Mouse (Mus musculus) adrenal gland, adult (tissue): ENCODE measurements around the gene Rest.
A peak's percentile ranks its signal among the peaks of the same experiment; 100 is the strongest.

ENCODE experiments used
- DNase-seq, 2 experiments: peaks; one replicate each; pipeline ENCODE4 v3.0.0; 2022 to 2023; ENCODE audit warnings: low spot score in 1 of 2; ENCODE audit not compliant: inconsistent age in 2 of 2

Gene Rest

DNA sequence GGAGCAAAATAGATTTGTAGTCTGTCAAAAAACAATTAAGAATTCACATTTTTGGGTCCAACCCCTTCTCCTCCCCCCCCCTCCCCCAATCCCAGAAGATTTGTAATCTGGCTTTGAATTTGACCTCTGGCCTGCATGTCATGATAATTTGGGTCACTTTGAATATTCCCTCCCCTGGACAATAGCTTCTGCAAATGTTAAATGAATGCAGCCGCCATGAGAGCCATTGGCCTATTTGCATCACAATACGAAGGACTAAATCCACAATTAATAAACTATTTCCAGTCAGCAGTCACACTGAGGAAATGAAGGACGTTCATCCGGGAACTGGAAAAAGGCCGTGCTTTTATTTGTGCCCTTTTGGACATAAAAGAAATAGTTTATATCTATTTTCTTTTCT lies 3.2 kb upstream of the Rest start:
- no peak for DNase-seq

- peak; percentile 83 to 92 for DNase-seq
These were observed 377 bp downstream of the Rest start for GRCm38 (mm10) chr5:77265671-77266065.

DNA sequence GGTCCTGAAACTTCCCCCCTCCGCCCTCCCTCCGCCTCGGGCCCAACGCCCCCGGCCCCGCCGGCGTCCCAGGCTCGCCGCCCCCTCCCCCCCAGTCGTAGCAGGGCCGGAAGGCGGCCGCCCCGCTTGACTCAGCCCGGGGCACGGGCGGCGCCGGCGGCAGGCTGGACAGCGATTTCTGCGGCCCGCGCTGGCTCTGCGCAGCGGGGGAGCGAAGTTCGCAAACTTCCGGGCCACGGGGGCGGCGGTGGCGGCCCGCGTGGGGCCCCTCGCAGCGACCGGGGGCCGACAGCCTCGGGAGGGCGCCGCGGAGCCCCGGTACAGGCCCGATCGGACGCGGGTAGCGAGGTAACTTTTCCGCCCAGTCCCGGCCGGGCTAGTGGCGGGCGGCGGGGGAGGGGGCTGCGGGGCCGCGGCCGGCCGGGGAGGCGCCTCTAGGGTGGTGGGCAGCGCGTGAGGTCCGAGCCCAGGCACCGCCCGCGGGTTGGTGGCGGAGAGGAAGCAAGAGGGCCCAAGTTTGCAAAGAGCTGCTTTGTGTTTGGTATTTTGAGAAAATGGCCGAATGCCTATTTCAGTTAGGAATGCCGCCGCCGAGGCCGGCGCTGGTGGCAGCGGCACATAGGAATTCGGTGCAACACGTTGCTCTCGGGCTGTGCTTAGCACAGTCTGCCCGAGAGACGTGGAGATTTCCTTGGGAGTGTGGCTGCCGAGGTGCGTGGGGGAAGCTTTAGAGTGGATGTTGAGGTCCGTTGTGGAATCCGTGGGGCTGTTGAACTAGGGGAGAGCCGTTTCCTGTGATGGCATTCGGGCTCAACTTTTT lies 985 bp downstream of the Rest start:
- DNase-seq: peak; percentile 70 to 89

DNA sequence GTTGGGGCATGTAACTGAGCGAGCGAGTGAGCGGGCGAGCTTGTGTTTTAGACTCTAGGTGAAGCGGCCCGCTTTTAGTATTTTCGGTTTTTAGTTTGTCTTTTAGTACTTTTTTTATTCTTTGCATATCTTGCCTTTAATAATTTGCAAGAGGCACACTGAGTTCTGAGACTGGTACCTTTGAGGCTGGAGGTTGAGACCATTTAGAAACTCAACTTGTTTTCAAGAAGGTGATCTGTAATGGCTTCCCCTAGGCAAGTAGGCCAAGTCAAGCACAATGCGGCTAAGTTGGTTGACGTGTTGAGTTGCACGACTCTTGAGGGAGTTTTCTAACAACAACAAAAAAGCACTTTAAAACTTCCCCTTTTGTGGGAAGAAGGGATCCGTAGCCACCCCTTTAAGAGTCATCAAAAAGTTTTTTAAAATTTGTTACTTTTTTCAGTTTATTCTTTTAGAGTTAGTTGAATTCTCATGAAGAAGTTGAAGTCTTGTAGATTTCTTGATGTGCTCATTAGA lies 1.7 kb downstream of the Rest start:
- DNase-seq: no peak

DNA sequence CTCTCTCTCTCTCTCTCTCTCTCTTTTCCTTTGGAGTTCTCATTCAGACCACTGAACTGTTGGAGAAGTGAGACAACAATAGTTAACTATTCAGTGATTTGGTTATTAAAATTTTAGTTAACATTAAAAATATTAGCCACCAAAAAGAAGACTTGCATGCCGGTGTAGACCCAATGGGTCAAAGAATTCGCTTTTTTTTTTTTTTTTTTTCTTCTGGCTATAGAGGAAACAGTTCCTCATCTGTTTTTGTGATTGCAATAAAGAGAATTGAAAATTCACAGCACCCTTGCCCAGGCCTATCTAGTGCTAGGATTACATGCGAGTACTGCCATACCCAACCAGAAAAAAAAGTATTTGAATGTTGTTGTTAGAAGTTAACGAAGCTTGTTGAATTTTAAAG lies 2.1 kb downstream of the Rest start:
- DNase-seq: no peak

GRCm38 (mm10) chr5:77267957-77268624 lies 2.8 kb downstream of the Rest start:
- DNase-seq: peak; percentile 15 to 38

DNA sequence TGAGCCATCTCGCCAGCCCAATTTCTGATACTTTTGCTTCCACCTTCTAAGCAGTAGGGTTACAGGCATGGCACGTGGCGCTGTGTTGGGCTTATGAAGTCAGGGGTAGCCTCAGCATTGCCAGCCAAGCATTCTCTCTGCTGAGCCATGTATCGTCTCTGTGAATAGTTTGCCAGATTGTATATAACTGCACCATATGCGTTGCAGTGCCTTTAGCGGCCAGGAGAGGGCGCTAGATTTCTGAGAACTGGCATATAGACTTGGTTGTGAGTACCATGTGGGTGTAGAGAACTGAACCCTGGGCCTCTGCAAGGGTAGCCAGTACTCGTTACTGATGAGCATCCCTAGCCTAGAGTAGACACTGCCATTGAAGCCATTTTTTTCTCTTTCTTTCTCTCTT lies 4.1 kb downstream of the Rest start:
- no peak for DNase-seq

DNA sequence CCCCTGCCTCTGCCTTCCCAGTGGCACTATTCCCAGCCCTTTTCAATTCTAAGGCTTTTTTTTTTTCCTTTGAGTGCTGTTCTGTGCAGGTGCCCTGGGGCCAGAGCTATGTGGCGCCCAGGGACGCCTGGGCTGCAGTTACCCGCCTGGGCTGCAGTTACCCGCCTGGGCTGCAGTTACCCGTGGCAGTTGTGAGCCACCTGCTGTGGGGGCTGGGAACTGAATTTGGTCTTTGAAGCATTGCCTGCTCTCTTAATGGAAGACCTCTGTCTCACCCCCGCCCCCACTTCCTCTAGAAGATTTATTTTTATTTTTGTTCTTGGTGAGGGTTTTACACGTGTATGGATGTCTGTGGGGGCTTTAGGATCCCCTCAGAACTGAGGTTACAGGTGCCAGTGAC lies 7.9 kb downstream of the Rest start:
- DNase-seq: no peak

DNA sequence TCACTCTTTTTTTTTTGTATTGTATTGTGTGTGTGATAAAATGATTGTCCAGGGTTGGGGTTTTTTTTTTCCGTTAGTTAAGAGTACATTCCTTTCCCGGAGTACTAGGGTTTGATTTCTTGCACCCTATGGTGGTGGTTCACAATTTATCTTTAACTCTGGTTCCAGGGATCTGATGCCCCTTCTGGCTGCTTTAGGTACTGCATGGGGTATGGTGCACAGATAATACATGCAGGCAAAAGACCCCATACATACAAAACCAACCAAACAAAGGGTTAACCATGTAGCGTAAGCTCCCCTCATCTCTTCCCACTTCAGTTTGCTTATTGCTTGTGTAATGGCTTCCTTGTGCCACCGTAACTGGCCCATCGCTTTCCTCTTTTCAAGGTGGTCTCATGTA lies 10.7 kb downstream of the Rest start:
- peak in 1 of 2 experiments; percentile 67 for DNase-seq

GRCm38 (mm10) chr5:77277204-77277603 lies 11.9 kb downstream of the Rest start:
- no peak for DNase-seq

- DNase-seq: no peak
These were observed 16.4 kb downstream of the Rest start for GRCm38 (mm10) chr5:77281518-77282174.

DNA sequence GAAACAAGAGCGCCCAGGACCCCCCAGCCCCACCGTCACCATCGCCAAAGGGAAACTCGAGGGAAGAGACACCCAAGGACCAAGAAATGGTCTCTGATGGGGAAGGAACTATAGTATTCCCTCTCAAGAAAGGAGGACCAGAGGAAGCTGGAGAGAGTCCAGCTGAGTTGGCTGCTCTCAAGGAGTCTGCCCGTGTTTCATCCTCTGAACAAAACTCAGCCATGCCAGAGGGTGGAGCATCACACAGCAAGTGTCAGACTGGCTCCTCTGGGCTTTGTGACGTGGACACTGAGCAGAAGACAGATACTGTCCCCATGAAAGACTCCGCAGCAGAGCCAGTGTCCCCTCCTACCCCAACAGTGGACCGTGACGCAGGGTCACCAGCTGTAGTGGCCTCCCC lies 17.0 kb downstream of the Rest start:
- DNase-seq: no peak

DNA sequence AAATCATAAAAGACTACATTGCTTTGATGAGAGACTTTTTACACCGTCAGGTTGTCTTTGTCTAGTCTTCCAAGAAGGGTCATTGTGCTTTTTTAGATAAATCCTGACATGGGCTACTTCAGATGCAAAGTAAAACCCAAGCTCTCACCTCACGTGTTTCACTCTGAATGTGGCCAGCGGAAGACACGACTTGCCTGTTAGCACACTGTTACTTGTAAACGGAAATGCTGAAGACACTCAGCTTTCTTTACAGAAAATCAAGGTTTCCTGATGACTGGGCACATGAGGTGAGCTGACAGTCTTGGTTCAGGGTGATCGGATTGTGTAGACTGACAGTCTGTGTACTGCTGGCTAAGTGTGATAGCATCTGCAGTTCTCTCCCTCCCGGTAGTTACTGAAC lies 20.4 kb downstream of the Rest start:
- no peak for DNase-seq

DNA sequence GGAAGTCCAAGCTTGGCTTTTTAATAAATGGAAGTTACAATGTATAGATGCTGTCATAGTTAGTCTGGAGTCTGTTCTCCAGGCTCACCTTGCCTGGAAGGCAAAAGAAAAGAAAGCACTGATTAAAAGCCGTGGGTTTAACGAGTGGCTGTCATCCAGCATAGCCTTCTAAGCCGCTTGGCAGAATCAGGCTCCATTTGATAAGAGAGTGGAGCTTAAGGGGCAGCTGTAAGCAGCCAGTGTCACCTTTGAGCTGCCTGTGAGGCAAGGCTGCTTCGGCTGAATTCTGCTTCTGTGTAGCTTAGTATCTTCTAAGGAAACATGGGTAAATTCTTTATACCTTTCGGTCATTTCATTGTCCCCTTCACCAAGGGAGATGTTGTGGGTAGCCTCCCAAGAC lies 21.6 kb downstream of the Rest start:
- no peak for DNase-seq

DNA sequence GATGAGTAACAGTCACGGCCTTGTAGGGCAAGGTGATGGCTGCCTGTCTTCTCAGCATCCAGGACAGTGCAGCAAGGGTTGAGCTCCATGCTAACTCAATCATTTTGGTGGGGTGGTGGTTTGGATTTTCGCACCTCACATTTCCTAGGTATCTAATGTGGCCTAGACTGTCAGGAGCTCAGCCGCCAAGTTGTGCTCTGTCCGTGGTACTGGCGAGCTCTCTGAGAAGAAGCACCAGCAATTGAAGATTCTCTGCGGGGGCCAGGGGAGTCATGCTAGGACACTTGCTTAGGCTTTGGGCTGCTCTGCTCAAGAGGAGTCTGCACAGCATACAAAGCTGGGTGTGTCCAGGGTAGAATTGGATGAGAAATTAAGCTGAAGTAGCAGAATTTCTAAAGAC lies 22.6 kb downstream of the Rest start:
- DNase-seq: no peak

DNA sequence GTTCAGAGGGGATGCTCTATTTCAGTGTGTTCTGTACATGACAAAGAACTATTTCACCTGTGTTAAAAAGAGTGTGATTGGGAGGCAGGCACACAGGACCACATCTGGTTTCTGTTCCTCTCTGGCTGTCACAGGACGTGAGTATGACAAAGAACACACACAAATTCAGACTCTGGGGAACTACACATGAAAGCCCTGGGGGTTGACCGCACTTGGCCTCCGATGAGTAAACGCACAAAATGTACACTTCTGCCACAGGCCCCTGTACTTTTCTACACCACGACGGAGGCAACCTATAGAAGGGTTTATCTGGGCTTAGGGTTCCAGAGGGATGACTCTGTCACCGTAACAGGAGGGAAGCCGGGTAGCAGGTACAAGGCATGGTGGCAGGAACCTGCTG lies 24.4 kb downstream of the Rest start:
- no peak for DNase-seq

DNA sequence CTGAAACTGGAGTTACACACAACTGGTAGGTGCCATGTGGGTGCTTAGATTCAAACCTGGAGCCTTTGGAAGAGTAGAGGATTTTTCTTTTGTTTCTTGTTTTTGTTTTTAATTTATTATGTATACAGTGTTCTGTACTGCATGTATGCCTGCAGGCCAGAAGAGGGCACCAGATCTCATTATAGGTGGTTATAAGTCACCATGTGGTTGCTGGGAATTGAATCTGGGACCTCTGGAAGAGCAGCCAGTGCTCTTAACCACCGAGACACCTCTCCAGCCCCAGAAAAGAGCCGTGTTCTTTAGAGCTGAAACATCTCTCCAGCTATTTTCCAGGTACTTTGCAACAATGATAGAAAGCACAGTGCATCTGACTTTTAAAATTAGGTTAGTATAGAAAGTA lies 25.3 kb downstream of the Rest start:
- no peak for DNase-seq

DNA sequence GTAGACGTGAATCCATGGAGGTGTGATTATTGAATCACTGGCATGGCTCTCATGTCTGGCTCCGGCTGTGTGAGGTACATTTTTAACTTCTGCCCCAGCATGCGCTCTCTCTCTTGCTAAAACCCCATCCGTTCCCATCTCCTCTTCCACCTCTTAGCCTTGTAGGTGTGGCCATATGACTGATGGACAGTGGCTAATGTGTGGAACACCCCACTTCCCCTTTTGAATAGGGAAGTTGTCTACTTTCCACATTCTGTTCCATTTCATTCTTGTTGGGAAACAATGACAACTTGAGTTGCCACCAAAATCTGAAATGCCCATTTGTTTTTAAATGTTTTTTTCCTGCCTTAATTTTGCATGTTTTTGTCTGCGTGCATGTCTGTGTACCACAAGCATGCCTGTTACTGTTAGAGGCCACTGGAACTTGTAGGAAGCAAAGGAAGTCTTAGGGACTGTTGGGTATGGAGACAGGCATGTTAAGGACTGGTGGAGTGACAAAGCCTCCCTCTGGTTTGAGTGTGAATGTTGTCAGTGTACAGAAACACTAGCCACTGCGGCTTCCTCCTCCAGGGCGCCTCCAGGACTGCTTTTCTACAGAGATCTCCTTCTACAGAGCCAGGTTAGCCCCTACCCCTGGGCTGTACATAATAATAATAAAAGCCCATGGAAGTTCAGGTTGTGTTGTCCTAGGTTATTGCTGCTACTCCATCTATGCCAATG lies 27.7 kb downstream of the Rest start:
- DNase-seq: no peak

- DNase-seq: no peak
These were observed 34.2 kb downstream of the Rest start for GRCm38 (mm10) chr5:77299486-77299885.

DNA sequence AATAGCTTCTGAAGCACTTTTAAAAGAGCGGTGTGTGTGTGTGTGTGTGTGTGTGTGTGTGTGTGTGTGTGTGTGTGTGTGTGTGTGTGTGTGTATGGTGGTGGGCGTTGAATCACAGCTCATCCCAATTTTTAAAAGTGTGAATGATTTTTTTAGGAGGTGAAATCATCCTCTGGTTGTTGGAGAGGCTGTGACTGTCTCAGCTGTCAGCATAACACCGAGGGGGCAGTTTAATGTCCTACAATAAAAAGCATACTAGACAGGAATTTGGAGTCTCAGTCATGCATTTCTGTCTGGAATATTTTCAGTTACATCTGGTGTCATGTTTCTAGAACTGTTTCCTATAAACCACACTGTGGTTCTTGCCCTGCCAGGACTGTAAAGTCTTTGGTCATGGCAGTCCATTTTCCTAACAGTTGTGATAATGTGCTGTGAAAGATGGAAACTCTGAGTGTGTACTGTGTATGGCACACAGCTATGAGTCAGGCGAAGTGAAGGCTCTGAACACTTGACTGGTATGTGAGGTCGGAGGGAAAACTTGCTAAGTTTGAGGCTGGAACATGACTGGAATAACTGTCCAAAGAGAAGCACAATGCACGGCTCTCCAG lies 36.1 kb downstream of the Rest start:
- DNase-seq: no peak
